Mouse (Mus musculus) adrenal gland (tissue): Measurements from ENCODE around the gene Xbp1.
"Not testable (repeated sequence)": the region's sequence is repeated elsewhere in the genome, so short reads cannot be mapped to it uniquely, and the experiment has no call there.

Experiments used
- intact Hi-C: fragments of 180-260 bp; cut with DNase I; formaldehyde crosslinking; loops from one replicate; pipeline ENCODE4 v1.15.1; 2025

Gene Xbp1

GRCm38 (mm10) chr11:5500903-5501741 lies 19.3 kb upstream of the Xbp1 start:
- intact Hi-C loops, result no loop called here

GRCm38 (mm10) chr11:5502351-5503051 lies 18.0 kb upstream of the Xbp1 start:
- intact Hi-C loops, result no loop called here

- intact Hi-C loops, result no loop called here
Observed at GRCm38 (mm10) chr11:5505856-5506575, 14.4 kb upstream of the Xbp1 start.

DNA sequence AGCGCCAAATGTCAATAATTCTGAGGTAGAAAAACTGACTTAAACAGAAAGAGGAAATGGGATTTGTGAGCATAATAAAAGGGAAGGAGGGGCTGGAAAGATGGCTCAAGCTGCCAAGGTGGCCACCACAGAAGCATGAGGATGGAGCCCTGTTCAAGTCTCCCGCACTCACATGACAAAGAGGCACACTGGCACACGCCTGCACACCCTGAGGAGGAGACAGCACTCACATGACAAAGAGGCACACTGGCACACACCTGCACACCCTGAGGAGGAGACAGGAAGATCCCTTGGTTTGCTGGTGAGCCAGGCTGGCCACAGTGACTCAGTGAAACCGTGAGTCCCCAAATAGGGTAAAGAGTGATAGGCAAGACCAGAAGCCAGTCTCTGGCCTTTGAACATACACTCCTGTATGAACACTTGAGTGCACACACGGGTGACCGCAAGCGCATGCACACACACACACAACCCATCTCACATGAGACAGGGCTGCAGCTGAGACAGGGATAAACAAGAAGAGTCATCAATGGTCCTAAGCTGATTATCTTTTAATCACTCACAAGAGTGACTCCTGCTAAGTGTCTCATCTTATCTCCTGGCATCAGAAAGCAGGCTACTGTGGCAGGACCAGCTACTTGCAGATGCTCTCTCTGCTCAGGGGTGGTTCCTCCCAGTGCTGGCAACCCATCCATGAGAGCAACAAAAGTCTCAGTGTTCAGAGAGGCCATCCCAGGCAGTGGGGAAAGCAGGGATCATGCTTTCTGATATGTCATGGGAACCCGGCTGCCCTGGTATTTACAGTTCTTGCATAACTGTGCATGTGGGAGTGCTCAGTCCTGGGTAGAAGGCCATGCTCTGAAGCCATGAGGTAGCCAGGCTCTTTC lies 11.0 kb upstream of the Xbp1 start:
- intact Hi-C loops, result no loop called here

- intact Hi-C loops, result no loop called here
Observed at GRCm38 (mm10) chr11:5510099-5510391, 10.4 kb upstream of the Xbp1 start.

DNA sequence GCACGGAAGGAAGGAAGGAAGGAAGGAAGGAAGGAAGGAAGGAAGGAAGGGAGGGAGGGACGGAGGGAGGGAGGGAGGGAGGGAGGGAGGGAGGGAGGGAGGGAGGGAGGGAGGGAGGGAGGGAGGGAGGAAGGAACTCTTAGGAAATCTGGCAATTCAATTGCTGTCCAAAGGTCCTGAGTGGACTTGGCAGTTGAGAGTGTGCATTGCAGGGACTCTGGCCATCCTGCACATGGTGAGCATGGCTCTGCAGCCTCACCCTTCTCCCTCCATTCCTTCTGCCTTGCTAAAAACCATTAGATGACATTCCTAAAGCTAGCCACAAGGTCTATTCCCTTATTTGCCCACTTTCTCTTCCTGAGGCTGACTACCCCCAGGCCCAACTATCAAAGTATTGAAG lies 9.8 kb upstream of the Xbp1 start:
- intact Hi-C loops, result not testable (repeated sequence)

DNA sequence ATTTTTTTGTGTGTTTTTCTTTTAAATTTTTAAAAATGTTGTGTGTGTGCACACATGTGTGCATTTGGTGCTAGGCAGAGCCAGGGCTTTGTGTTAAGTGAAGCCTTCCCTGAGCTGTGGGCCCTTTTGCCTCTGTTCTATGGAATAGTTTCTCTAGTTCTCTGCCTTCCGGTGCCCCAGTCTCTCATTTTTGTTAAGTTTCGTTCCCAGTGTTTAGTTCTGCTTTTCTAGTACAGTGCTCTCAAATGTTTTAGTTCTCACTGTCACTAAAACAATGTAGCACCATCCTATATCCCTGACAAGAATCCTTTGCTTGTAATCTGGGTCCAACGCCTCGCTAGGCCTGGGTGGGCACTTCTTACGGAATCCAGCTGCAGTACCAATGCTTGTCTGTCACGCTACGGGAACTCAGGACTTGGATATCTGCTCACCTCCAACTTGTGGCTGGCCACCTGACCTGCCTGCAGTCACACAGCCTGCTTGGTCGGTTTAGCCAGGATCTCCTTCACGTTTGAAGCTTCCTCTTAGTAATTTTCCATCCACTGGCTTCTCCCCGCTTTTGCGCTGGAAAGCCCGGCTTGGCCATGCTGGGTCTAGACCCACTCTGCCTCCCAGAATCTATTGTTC lies 8.2 kb upstream of the Xbp1 start:
- intact Hi-C loops, result no loop called here

DNA sequence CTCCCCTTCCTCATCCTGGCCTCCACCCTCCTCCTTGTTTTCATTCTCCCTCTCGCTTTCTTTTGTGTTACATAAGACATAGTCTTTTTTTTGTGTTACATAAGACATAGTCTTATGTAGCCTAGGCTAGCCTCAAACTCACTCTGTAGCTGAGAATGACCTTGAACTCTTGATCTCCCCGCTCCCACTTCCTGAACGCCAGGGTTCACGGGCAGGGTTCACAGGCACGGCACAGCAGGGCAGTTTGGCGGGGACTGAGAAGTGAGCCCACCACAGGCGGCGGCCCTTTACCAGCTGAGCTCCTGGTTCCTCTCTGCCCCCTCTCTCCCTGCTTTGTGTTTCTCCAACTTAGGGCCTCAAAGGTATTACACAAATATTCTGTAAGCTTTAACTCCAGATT lies 7.5 kb upstream of the Xbp1 start:
- intact Hi-C loops, result no loop called here

- intact Hi-C loops, result no loop called here
Observed at GRCm38 (mm10) chr11:5514091-5514490, 6.4 kb upstream of the Xbp1 start.

DNA sequence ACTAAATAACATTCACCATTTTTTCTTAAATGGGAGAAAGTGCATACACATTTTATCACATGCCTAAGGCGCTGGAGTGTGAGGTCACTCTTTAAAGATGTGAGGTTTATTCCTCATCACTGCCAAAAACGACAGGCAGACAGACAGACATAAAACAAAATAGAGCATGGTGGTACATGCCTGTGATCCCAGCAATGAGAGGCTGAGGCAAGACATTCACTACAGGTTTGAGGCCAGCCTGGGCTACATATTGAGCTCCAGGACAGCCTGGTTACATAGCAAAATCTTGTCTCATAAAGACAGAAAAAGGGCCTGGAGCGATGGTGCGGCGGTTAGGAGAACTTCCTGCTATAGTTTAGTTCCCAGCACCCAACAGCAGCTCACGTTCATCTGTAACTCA lies 5.3 kb upstream of the Xbp1 start:
- intact Hi-C loops, result no loop called here

DNA sequence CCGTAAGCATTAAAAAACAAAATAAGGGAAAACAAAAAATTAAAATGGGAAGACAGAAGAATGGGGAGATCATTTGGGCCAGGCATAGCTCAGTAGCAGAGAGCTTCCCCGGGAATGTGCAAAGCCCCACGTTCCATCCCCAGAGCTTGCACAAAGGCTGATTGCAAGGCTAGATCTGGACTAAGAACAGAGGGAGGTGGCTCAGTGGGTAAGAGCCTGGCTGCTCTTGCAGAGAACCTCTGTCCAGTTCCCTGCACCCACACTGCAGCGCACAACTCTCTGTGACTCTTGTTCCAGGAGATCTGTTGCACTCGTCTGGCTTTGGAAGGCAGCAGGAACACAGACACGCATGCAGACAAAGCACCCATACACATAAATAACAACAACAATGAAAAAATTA lies 4.8 kb upstream of the Xbp1 start:
- intact Hi-C loops, result no loop called here

GRCm38 (mm10) chr11:5516151-5516550 lies 4.3 kb upstream of the Xbp1 start:
- intact Hi-C loops, result no loop called here

- intact Hi-C loops, result no loop called here
Observed at GRCm38 (mm10) chr11:5516617-5517016, 3.8 kb upstream of the Xbp1 start.

DNA sequence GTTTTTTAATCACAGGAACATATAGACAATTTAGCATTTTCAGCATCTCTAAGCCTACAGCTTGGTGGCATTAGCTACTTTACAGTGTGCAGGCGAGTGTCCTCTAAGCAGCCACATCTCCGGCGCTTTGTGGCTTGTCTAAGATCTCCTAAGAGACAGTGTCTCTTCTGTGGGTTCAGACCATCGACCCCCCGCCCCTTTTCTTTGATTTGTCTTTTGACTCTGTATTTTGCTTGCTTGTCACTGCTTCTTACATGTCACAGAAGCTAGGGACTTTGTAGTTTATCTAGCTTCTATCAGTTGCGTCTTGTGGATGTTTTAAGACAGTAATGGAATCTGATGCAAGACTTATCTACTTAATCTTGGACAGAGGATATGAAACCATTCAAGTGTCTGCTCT lies 3.1 kb upstream of the Xbp1 start:
- intact Hi-C loops, result no loop called here

DNA sequence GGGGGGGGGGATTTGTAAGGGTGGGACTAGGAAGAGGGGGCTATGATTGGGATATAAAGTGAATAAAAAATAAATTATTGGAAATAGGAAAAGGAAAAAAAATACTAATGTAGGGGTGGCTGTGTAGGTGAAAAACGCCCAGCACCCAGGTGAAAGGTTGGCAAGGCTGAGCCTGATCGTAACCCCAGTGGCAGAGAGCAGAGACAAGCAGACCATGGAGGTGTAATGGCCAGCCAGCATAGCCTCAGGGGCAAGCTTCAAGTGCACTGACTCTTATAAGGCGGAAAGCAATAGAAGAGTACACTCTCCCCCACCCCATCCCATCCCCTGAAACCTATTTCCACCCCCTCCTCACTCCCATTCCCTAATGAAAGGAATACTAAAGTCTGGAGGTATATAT lies 778 bp upstream of the Xbp1 start:
- intact Hi-C loops, result loop anchor here (5.0 kb wide), 1 partner anchor 32 kb away; no protein-coding TSS in a partner anchor

GRCm38 (mm10) chr11:5521266-5521515 lies 732 bp downstream of the Xbp1 start:
- intact Hi-C loops, result loop anchor here (5.0 kb wide), 1 partner anchor 34 kb away; no protein-coding TSS in a partner anchor

GRCm38 (mm10) chr11:5521516-5522291 lies 1.2 kb downstream of the Xbp1 start:
- intact Hi-C loops, result loop anchor here (5.0 kb wide), 1 partner anchor 34 kb away; no protein-coding TSS in a partner anchor

GRCm38 (mm10) chr11:5522798-5523415 lies 2.4 kb downstream of the Xbp1 start:
- intact Hi-C loops, result loop anchor here (5.0 kb wide), 1 partner anchor 36 kb away; no protein-coding TSS in a partner anchor

- intact Hi-C loops, result no loop called here
Observed at GRCm38 (mm10) chr11:5525418-5525817, 5.0 kb downstream of the Xbp1 start.
